Mouse (Mus musculus): ENCODE measurements around the gene Gm17093. TPM values are rescaled to one million over a fixed set of nuclear protein-coding genes. Genes with fewer than 3 reads are reported as not detected.

Gm17093 gene
- polyA plus RNA-seq (2012; rRNA removed) = not detected in 2 replicates

GRCm38 (mm10) chr14:44517976-44518375 lies at the start of gene Gm17093:
Gene Gm17093, plus strand, starts transcription at chr14:44518276.

GRCm38 (mm10) chr14:44492163-44492562 lies 25.9 kb upstream of the Gm17093 start, which contains the start of gene BC061237:
Gene BC061237, plus strand, starts transcription at chr14:44492463.

Other genes starting within 250 kb of the Gm17093 start
- gene Gm8220, start 232.7 kb upstream of the Gm17093 start, polyA plus RNA-seq (2012; rRNA removed) = not detected in 2 replicates
- gene Gm5930, start 179.7 kb upstream of the Gm17093 start, polyA plus RNA-seq (2012; rRNA removed) = not detected in 2 replicates
- gene Gm8229, start 152.9 kb upstream of the Gm17093 start, polyA plus RNA-seq (2012; rRNA removed) = not detected in 2 replicates
- not detected in 2 replicates for gene Gm3371, start 107.6 kb upstream of the Gm17093 start, polyA plus RNA-seq (2012; rRNA removed)
- not detected in 2 replicates for gene Gm8232, start 84.6 kb upstream of the Gm17093 start, polyA plus RNA-seq (2012; rRNA removed)
- not detected in 2 replicates for gene BC061237, start 25.8 kb upstream of the Gm17093 start, polyA plus RNA-seq (2012; rRNA removed)
- gene Gm8247, start 64.9 kb downstream of the Gm17093 start, polyA plus RNA-seq (2012; rRNA removed) = not detected in 2 replicates
- gene Gm5624, start 109.7 kb downstream of the Gm17093 start, polyA plus RNA-seq (2012; rRNA removed) = not detected in 2 replicates
- not detected in 2 replicates for gene Gm8257, start 188.2 kb downstream of the Gm17093 start, polyA plus RNA-seq (2012; rRNA removed)
- not detected in 2 replicates for gene Gm8267, start 232.1 kb downstream of the Gm17093 start, polyA plus RNA-seq (2012; rRNA removed)

Data from stomach, adult 2 months (tissue).